Mouse (Mus musculus) thymus, adult 2 months (tissue): ENCODE measurements around the gene Rpl3. TPM values are rescaled to one million over a fixed set of nuclear protein-coding genes. Genes with fewer than 3 reads are reported as not detected.

ENCODE experiments used
- DNase-seq: peaks from one replicate; pipeline ENCODE4 v3.0.0; 2021
- H3K27ac ChIP-seq: fragments of 200-500 bp; 2 replicates; pipeline ENCODE4 v1.5.1; 2012; ENCODE audit warnings: low read length, control low read depth; ENCODE audit not compliant: control insufficient read depth, insufficient read depth
- H3K27me3 ChIP-seq: fragments of 200-500 bp; 2 replicates; pipeline ENCODE4 v1.6.1; 2012; ENCODE audit warnings: mild to moderate bottlenecking, low read length, moderate library complexity, mixed read lengths; ENCODE audit not compliant: control insufficient read depth, insufficient read depth
- H3K36me3 ChIP-seq: fragments of 200-500 bp; 2 replicates; pipeline ENCODE4 v1.6.1; 2012; ENCODE audit warnings: mild to moderate bottlenecking, low read length, moderate library complexity; ENCODE audit not compliant: control insufficient read depth, insufficient read depth
- H3K4me1 ChIP-seq: fragments of 200-500 bp; replicated peaks from 2 replicates; pipeline ENCODE4 v1.6.1; 2012; ENCODE audit warnings: low read length; ENCODE audit not compliant: control insufficient read depth, insufficient read depth
- H3K4me3 ChIP-seq: fragments of 200-500 bp; 2 replicates; pipeline ENCODE4 v1.5.1; 2012; ENCODE audit warnings: mild to moderate bottlenecking, low read length, control low read depth, moderate library complexity; ENCODE audit not compliant: control insufficient read depth, insufficient read depth
- CTCF ChIP-seq: fragments of 200-500 bp; IDR thresholded peaks from 2 replicates; pipeline ENCODE4 v1.5.1; 2012; ENCODE audit warnings: mild to moderate bottlenecking, control low read depth, low read length, moderate library complexity, borderline replicate concordance; ENCODE audit not compliant: control insufficient read depth, poor library complexity, insufficient read depth; ENCODE audit errors: extremely low read depth
- POLR2A ChIP-seq: fragments of 200-500 bp; IDR thresholded peaks from 2 replicates; pipeline ENCODE4 v1.6.1; 2012; ENCODE audit warnings: mild to moderate bottlenecking, low read length, control low read depth, moderate library complexity; ENCODE audit not compliant: control insufficient read depth, poor library complexity, insufficient read depth; ENCODE audit errors: extremely low read depth
- WGBS: fragments of 180-500 bp; shearing (Covaris S2); methylation state at CpG from one replicate; pipeline ENCODE4 v1.1.7; 2018; 5-methylcytosine and 5-hydroxymethylcytosine counted together
- polyA plus RNA-seq: library from polyadenylated mRNA; depleted of rRNA; stranded (reverse); fragments of >200 nt; gene quantifications from 2 replicates; pipeline ENCODE4 v1.2.3, GENCODE M21; 2012

Rpl3 gene
- polyA plus RNA-seq, 1 experiment = 627 TPM

DNA sequence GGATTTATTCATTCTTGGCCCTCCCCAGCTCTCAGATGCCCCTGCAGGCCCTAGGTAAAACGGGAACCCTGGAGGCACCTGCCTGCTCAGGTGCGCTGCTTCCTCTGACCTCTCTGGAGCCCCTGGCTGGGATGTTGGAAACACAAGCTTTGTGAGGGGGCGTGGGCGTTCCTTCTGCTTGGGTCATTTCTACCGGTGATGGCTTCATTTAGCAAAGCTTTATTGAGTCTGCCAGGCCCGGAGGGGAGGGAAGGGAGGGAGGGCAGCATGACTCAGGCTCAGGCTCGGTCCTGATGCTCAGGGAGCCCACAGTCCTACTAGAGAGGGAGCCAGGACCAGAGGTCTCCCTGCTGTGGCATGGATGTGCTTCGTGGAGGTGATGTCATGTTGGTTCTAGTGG lies 931 bp upstream of the Rpl3 start:
- Histone ChIP-seq H3K4me3 (no peak overlapping the region), H3K27me3 (no peaks in the 10 kb centered on the region; the same call in 1 of the 2 replicates), H3K36me3 (no peaks in the 10 kb centered on the region), H3K27ac (no peak overlapping the region), H3K4me1 (peaks cover 28% of the 10 kb centered on the region)
- DNase-seq = no peak
- 68% methylated on average over 8 of the region's 8 CpGs for WGBS
- no peak for TF ChIP-seq POLR2A
- no peak for TF ChIP-seq CTCF

DNA sequence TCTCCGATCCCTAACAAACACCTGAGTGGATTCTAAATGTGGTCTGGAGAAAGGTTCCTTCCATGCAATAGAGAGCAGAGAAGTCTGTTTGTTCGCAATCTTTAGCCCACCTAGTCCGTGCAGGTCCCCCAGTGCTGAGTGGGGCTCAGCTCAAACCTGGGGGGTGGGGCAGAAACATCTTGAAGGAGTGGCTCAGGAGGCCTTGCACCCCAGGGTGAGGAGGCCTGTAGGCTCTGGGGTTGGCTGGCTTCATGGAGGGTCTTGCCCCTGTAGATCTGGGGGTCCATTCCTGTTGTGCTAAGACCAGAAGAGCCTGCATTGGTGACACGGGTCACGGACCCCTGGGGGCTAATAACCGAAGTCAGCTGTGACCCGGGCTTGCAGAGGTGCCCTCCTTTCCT lies 373 bp upstream of the Rpl3 start:
- peaks cover 23% of the 10 kb centered on the region for H3K4me1 ChIP-seq
- no peak overlapping the region for H3K4me3 ChIP-seq
- no peak for TF ChIP-seq CTCF
- no peak for TF ChIP-seq POLR2A
- no peak overlapping the region for H3K27ac ChIP-seq
- H3K27me3 ChIP-seq = no peaks in the 10 kb centered on the region; the same call in 1 of the 2 replicates
- DNase-seq = no peak
- 88% methylated on average over 7 of the region's 7 CpGs for WGBS
- no peaks in the 10 kb centered on the region for H3K36me3 ChIP-seq

- H3K4me1 ChIP-seq = peaks cover 12% of the 10 kb centered on the region
- peak; percentile 25 for DNase-seq
- 5% methylated on average over 17 of the region's 17 CpGs for WGBS
- TF ChIP-seq POLR2A = no peak
- no peak for TF ChIP-seq CTCF
- H3K27me3 ChIP-seq = no peaks in the 10 kb centered on the region; the same call in 1 of the 2 replicates
- H3K4me3 ChIP-seq = peak overlapping the region; percentile 41
- no peaks in the 10 kb centered on the region for H3K36me3 ChIP-seq
- H3K27ac ChIP-seq = no peak overlapping the region
Observed at GRCm38 (mm10) chr15:80090741-80091120, 937 bp downstream of the Rpl3 start.

DNA sequence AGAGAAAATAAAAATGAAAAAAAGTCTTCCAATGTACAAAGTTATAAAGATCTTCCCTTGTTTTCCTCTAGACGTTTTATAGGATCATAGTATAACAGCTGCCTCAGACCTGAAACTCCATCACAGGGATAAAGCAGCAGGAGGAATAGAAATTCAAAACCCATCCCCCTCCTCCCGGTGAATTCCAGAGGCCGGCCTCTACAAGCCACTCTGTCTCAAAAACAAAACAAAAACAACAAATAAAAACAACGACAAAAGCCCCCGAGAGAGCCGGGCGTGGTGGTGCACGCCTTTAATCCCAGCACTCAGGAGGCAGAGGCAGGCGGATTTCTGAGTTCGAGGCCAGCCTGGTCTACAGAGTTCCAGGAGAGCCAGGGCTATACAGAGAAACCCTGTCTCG lies 1.5 kb downstream of the Rpl3 start:
- Histone ChIP-seq H3K27me3 (no peaks in the 10 kb centered on the region; the same call in 1 of the 2 replicates), H3K4me1 (peaks cover 12% of the 10 kb centered on the region), H3K27ac (no peak overlapping the region), H3K36me3 (no peaks in the 10 kb centered on the region), H3K4me3 (no peak overlapping the region)
- no peak for DNase-seq
- WGBS = 88% methylated on average over 11 of the region's 11 CpGs
- TF ChIP-seq POLR2A = no peak
- TF ChIP-seq CTCF = no peak

DNA sequence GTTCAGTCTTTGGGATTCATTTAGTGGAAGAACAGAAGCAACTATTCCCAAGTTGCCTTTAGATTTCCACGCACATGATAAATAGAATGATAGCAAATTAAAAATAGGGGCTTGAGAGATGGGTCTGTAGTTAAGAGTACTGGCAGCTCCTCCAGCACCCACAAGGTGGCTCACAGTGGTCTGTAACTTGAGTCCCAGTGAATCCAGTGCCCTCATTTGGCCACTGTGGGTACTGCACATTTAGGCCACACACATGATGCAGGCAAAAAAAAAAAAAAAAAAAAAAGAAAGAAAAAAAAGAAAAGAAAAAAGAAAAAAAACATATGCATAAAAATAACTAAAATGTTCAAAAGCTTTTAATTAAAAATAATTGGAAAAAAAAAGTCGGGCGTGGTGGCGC lies 3.0 kb downstream of the Rpl3 start:
- no peak overlapping the region for H3K27ac ChIP-seq
- TF ChIP-seq POLR2A = no peak
- TF ChIP-seq CTCF = peak; percentile 52; the same call in 1 of the 2 replicates
- H3K4me3 ChIP-seq = no peak overlapping the region
- no peaks in the 10 kb centered on the region; the same call in 1 of the 2 replicates for H3K27me3 ChIP-seq
- WGBS = 34% methylated on average over 4 of the region's 4 CpGs
- H3K4me1 ChIP-seq = peaks cover 12% of the 10 kb centered on the region
- DNase-seq = peak; percentile 93
- no peaks in the 10 kb centered on the region for H3K36me3 ChIP-seq

DNA sequence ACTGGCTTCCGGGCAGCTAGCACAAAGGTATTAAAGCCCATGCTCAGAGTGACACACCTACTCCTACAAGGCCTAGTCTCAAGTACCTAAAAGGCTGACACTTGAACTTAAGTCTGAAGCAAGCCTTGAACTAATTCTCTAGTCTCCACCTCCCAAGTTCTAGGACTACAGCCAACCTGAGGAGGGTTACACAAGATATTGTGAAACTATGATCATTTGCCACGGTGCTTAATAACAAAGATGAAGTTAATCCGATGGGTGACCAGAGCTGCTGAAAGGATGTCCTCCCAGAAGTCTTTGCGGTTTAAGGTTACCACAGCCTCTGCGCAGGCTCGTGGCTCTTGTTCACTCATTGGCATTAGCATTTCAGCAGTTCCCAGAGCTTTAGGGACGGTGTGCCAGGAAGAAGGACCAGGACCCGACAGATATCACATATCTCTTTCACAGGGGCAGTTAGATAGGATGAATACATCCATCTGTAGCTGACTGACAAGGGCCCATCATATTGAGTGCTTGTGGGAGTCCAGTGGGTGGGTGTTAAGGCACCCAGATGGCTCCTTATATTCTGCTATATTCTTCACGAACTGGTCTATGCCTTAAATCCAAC lies 4.2 kb downstream of the Rpl3 start:
- DNase-seq = no peak
- Histone ChIP-seq H3K36me3 (no peaks in the 10 kb centered on the region), H3K4me1 (peaks cover 15% of the 10 kb centered on the region), H3K4me3 (no peak overlapping the region), H3K27ac (no peak overlapping the region), H3K27me3 (no peaks in the 10 kb centered on the region; the same call in 1 of the 2 replicates)
- 87% methylated on average over 9 of the region's 9 CpGs for WGBS
- no peak for TF ChIP-seq CTCF
- TF ChIP-seq POLR2A = no peak

GRCm38 (mm10) chr15:80083740-80084139 lies 7.9 kb downstream of the Rpl3 start:
- no peak for TF ChIP-seq POLR2A
- TF ChIP-seq CTCF = no peak
- peaks cover 34% of the 10 kb centered on the region for H3K36me3 ChIP-seq
- peaks cover 15% of the 10 kb centered on the region for H3K4me1 ChIP-seq
- DNase-seq = no peak
- 2% methylated on average over 12 of the region's 12 CpGs for WGBS
- peak overlapping the region; percentile 77 for H3K27ac ChIP-seq
- peak overlapping the region; percentile 44 for H3K4me3 ChIP-seq
- H3K27me3 ChIP-seq = no peaks in the 10 kb centered on the region
